Mouse (Mus musculus): ENCODE measurements around the gene Mrgprd.

The Mrgprd gene

DNA sequence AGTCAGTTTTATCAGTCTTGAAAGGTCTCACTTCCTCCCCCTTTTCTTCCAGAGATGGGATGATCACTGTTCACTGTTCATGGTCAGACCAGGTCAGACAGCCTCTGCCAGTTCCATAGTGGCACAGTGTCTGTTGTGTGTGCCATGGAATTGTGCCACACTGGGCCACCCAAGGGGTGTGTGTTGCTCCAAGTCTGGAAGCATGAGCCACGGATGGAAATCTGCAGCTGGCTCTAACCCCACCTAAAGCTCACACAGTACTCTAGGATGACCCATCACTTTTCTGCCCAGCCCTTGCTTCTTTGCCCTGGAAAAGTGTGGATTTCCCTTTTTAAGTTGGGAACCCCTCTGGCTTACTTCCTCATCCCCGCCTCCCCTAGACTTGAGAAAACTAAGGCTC, 10.5 kb upstream of the Mrgprd start:
- no peak for DNase-seq

DNA sequence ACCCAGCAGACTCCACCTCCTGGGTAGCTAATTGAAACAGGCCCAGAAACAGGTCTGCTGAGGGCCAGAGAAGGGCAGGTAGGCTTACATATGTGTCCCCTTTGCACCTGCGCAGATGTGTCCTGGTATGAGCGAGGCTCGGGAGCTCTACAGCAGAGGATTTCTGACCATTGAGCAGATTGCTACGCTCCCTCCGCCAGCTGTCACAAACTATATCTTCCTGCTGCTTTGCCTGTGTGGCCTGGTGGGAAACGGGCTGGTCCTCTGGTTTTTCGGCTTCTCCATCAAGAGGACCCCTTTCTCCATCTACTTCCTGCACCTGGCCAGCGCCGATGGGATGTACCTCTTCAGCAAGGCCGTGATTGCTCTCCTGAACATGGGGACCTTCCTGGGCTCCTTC, 7.0 kb upstream of the Mrgprd start:
- no peak for DNase-seq

DNA sequence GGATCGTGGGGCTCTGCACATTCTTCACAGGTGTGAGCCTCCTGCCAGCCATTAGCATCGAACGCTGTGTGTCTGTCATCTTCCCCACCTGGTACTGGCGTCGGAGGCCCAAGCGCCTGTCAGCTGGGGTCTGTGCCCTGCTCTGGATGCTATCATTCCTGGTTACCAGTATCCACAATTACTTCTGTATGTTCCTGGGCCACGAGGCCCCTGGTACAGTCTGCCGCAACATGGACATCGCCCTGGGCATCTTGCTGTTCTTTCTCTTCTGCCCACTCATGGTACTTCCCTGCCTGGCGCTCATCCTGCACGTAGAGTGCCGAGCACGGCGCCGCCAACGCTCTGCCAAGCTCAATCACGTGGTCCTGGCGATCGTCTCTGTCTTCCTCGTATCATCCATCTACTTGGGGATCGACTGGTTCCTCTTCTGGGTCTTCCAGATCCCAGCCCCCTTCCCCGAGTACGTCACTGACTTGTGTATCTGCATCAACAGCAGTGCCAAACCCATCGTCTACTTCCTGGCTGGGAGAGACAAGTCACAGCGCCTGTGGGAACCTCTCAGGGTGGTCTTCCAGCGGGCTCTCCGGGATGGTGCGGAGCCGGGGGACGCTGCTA, 6.5 kb upstream of the Mrgprd start:
- no peak for DNase-seq

DNA sequence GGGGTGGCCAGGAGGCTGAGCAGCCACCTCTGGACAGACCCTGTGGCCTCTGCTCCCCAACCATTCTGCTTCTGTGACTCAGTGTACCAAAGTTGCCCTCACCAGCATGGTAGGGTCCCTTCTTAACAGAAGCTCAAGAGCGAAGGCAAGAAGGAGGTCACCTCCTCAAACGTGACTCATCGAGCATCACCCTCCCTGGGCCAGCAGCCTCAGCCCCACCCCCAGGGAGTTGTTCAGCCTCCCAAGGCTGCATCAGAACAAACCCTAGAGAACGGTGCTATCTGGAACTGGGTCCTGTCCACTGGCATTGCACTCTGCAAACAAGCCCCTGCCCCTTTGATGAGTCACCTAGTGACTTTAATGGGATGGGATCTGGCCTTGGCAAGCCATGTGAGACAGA, 5.8 kb upstream of the Mrgprd start:
- DNase-seq = no peak

DNA sequence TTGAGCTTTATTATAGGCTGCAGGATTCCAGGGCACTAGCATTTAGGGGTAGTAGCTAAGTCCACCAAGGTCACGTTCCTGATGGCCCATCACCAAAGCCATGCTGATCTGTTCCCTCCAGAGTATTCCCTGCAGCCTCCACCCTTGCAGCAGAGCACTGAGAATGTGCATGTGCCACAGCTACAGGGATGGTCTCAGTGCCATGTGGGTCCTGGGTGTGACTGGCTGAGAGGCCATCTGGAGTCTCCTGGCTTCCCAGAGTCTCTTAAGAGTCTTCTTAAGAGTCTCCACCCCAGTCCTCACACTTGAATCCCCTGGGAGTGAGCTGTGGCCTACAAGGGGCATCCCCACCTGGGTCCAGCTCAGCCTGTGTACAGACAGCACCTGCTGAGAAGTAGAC, 4.8 kb upstream of the Mrgprd start:
- DNase-seq = no peak

DNA sequence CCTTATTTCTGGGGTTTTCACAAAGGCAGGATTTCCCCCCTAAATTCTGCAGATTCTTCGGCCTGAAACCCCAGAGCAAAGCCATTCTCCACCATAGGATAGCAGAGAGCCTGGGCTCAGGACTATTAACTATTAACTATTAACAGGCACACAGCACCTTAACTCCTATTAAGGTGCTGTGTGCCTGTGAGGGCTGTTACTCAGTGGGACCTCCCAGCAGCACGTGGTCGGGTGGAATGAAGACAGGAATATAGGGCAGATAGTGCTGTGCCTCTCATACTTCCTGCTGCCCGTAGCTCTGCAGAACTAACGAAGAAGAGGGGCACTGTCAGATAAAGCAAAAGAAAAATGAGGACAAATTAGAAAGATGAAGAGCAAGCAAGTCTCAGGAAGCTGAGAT, 4.1 kb upstream of the Mrgprd start:
- no peak for DNase-seq

DNA sequence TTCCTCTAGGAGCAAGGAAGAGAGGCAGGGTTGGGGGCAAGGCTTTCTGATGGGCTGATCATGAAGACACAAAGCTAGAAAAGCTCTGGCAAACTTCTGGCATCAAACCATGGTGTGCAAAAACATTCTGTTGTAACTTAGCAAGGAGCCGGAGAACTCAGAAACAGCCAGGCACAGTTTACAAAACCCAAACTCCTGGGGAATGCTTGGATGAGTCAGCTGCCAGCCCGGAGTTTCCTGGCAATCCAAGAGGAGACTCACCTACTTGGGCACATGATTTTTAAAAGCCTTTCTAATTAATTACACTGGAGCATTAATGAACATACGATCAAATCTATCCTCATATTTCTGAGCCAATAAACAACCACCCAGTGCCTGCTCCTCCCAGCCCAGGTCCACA, 2.5 kb upstream of the Mrgprd start:
- no peak for DNase-seq

DNA sequence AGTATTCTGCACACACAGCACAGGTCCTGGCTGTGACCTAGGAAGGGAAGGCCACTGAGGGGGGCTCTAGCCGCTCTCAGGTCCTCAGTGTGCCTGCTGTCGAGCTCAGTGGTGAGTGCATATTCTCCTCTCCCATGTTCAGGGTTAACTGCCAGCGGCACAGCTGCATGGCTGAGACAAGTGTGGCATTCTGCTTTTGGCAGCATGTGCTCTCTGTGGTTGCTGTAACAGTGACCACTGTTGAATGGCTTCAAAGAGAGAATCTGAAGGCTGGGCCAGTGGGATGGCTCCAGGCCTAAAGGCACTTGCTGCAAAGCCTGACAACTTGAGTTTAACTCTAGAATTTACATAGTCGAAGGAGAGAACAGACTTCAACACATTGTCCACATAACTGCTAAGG, 2.9 kb downstream of the Mrgprd start:
- DNase-seq = no peak

DNA sequence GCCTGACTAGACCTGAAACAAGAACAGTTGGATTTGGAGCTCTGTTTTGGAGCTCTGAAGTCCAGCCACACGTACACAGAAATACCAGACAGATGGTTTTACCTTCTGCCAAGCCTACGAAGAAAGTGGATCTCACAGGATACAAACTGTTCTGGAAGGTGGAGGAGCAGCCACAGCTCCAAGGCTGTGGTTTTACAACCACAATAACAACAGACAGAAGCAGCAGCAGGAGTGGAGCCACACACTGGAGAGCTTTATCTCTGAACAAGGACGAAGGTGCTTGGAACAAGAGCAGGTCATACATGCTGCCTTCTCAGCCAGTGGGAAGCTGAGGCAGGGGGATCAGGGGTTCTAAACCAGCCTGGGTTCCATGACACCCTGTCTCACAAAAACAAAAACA, 4.8 kb downstream of the Mrgprd start:
- no peak for DNase-seq

DNA sequence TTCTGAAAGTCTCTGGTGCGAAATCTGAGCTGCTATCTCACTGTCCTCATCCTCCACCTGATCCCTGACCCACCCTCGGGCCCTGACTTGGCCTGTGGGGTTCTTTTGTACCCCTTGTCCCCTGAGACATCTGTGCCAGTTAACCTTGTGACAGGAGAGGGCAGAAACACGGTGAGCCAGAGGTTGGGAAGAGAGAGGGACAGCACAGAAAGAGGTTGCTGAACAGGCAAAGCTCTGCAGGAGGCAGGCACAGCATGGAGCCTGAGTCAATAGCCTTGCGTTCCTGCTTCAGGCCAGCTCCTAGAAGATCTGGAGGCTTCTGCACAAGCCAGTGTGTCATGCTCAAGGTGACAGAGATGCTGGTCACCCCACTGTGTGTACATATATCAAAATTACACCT, 9.0 kb downstream of the Mrgprd start:
- no peak for DNase-seq

DNA sequence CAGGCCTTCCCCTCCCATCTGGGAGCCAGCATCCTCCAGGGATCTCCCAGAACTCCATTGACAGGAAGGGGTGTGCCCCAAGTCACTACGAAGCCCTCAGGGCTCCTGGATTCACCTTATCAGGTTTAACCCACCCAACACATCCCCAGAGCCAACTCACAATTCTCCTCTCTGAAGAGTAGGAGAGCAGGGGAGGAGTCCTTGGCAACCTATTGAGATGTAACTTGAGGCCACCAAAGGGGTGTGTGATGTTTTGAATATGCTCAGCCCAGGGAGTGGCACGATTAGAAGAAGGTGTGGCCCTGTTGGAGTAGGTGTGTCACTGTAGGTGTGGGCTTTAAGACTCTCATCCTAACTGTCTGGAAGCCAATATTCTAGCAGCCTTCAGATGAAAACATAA, 11.1 kb downstream of the Mrgprd start:
- DNase-seq = no peak

DNA sequence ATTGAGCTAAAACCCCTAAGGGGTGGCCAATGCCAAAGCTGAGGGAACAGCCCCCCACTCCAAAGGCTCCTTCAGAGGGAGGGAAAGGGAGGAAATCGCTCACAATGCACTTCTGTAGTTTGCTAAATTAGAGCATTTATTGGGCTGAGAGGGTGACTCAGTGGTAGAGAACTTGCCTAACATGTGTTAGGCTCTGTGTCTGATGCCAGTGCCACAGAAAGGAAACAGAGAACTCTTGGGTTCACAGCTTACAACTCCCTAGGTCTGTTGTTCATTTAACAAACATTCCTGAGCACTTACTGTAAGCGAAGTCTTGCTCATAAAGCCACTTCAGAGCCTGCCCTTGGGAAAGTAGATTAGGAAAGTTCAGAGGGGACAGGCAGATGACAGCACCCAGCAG, 15.3 kb downstream of the Mrgprd start:
- DNase-seq = no peak

DNA sequence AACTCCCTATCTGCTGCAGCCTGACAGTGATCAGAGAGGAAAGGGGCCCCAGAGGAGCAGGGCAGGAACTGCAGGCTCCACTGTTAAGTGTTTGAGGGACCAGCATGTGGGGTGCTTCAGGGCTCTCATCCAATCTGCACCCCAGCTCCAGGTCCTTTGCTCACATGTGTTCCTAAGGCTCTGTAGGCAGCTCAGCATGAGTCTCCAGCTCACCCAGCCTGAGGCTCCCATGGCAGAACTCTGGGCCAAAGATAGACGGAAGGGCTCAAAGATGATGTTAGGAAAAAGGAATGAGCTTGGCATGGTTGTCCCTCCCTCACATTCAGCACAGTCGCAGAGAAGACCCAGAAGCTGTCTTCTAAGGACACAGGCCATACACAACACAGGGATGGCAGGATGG, 16.0 kb downstream of the Mrgprd start:
- no peak for DNase-seq

DNA sequence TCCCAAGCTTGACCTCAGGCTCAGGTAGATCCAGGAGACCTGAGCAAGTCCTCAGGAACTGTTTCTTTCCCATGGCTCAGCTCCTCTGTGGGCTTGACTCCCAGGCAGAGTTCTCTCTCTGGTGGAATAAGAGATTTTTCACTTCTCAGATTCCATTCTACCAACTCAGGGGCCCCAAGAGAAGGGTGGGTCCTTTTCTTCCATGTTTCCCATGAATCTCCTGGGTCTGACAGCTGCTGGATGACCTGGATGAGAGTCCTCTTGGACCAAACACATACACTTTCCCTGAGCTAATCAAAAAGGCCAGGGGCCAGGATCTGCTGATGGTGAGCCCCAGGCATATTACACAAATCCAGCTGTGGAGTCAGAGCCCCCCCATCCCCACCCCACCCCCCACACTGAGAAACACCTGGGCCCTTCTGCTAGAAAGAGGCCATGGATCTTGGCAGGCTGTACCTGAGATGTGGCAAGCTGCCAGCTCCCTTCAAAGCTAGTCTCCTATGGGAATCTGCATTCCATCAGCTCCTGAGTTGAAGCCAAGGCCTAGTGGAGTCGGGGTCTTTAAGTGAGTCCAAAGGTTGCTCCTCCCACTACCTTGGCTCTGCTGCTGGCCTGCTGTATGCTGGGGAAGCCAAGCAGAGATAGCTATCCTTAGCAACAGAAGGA, 17.9 kb downstream of the Mrgprd start:
- no peak for DNase-seq

DNA sequence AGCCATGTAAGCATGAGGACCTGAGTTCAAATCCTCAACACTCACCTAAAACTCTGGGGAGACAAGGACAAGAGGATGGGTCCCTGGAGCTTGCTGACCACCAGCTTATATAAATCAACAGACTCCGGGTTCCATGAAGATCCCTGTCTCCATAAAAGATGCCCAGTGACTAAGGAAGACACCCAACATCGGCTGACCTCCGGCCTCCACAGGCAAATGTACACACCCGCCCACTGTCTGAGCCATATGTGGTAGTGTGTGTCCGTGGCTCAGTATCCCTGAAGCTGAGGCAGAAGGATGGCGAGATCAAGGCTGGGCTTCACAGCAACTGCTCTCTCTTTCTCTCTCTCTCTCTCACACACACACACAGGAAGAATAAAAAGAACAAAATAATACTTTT, 19.3 kb downstream of the Mrgprd start:
- DNase-seq = no peak

DNA sequence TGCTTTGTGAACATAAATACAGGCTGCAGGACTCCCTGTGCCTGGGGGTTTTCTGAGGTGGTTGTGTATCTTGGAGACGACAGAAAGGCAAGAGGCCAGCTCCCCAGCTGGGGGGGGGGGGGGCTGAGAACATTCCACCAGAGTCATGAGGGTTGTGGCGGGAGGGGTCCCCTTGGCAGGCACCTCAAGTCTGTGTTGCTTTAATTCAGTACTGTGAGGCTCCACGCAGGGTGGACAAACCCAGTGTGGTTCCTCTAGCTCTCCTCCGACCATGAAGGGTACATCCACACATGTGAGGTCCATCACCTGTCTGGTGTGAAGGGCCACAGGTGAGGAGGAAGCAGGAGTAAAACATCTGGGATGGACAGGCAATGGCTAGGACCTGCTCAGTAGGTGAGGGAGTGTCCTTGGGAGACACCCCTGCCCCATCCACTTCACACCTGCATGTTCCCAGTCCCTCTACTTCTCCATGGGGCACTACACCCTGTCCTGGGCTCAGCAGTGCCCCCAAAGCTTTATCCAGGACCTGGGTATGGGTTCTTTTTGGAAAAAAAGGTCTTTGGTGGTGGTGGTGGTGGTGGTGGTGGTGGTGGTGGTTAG, 19.9 kb downstream of the Mrgprd start:
- no peak for DNase-seq

DNA sequence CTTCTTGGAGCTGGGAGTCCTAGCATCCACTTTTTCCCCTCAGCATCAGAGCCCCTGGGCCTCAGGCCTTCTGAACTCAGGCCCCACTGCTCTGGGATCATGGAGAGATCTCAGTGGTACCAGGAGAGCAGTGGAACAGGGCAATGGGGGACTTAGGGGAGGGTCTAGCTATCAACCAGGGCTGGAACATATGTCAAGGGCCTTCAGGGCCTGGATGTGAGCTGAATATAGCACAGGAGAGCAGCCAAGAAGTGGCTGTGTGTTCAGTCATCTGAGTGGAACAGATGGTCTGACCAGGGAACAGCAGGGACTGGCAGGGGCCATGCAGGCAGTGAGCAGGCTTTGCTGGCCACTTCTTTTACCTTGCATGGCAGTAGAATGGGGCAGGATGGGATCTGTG, 20.6 kb downstream of the Mrgprd start:
- no peak for DNase-seq

DNA sequence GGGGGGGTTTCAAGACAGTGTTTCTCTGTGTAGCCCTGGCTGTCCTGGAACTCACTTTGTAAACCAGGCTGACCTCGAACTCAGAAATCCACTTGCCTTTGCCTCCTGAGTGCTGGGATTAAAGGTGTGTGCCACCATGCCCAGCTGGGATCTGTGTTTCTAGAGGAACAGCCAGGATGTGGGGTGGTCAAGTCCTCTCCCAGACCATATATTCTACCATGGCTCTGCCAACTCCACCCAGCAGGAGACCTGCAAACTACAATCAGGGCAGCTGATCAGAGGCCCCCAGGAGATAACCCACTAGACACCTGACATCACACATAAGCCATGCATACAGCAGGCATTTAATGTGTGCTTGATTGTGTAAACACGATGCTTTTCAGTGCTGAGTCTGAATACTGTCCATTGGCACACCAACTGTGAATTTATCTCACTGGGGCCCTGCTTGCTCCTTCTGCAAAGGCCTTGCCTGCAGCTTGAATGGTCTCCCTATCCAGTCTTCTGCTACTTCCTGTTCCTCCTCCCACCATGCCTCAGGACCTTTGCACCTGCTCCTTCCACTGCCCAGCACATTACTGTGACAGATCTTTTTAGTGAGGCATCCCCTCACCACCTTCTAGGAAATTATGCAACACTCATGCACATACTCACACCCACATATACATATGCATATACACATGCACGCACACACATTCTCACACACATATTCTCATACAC, 21.1 kb downstream of the Mrgprd start:
- no peak for DNase-seq

DNA sequence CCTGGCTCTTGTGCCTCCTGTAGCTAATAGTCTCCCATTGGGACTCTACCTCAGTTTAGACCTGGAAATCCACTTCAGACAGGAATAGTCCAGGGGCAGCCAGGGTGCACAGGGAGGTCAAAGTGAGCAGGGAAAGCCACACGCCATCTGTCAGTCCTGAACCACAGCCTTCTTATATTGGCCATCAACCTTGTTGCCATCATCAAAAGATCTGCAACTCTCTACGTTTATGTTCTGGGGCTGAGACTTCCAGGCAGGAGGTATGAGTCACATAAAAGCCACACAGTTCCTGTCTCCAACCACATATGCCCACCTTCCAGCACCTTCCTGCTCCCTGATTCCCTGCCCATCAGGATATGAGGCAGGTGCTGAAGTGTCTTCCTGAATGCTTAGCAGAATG, 23.3 kb downstream of the Mrgprd start:
- no peak for DNase-seq

DNA sequence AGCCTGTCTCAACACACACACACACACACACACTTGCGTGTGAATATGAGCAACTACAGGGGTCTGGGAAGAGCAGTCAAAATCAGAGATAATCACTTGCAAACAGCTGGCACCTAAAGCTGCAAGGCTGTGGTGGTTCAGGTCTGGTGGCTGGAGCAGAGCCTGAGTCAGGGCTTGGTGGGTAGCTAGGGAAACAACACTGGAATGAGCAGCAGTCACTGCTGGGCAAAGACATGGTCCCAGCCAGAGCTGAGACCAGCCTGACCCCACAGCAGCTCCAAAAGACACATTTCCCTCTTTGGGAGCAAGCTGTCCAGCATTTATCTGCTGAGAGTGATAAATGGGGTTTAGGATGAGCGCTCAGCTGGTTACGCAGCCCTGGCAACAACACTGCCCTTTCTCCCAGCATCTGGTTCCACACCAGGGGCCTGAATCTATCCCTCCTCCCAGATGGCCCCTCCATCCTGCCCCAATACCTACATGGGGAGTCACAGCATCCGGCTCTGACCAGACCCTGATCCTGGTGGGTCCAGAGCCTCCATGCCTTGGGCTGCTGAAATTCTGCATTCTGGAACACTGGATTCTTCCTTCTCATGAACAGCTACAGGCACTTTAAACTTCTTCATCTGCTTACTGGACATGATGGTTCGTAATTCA, 25.7 kb downstream of the Mrgprd start:
- DNase-seq = no peak

Data from kidney, adult 9 months (tissue).